Mouse (Mus musculus) adipocyte (in vitro differentiated cells): ENCODE results near the gene Rhof.
A peak's percentile ranks its signal among the peaks of the same experiment; 100 is the strongest.
"Not testable (repeated sequence)": the region's sequence is repeated elsewhere in the genome, so short reads cannot be mapped to it uniquely, and the experiment has no call there.

Experiments
- DNase-seq: peaks from one replicate; pipeline ENCODE4 v3.0.0-alpha.2; 2016; ENCODE audit warnings: low spot score

Rhof gene

DNA sequence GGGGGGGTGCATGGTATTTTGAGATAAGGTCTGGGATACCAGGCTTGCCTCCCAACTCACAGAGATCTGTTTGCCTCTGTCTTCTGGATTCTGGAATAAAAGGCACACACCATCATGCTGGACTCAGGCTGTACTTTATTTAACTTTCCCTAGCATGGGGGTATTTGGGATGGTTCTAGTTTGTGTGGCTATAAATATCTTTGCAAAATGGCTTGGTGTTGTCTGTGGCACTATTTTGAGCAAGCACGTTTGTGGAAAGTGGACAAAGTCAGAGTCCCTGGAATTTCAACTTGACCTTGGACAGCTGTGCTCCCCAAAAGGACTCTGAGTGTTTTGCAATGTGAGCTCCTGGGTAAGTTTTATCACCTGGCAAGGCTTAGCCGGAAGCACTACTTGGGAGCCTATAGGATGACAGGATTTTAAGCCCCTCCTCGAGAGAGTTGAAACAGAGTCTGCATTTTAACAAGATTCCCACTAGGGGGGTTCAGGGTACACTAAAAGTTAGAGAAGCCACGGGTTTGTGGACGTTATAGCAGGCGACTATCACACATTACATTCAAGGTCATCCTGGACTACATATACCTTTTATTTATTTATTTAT lies 65.0 kb downstream of the Rhof start:
- peak; percentile 69 for DNase-seq

DNA sequence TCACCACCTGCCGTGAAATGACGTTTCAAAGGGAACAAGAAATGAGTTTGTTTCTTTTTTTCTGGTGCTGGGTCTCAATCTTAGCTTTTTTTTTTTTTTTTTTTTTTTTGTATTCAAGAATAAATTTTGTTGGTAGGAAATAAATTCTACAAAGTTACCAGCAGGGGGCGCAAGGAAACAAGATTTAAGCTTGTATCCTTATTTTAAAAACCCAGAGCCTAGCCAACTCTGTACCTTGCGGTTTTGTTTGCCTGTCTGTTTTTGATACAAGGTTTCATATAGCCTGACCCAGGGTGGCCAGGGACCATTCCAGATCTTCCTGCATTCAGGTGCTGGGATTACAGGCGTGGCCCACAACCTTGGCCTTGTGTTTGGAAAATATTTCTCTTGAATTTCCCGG lies 68.3 kb downstream of the Rhof start:
- DNase-seq: peak; percentile 95

DNA sequence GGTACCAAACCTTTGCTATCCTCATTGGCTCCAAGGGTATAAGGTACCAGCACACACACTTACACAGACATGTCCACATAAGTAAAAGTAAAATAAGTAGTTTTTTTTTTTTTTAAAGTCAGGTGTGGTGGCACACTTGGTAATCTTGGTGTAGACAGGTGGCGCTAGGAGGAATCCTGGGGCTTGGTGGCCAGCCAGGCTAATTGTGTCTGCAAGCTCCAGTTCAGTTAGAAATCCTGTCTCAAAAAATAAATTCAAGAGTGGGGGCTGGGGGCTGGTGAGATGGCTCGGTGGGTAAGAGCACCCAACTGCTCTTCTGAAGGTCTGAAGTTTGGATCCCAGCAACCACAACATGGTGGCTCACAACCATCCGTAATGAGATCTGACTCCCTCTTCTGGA lies 69.4 kb downstream of the Rhof start:
- no peak for DNase-seq

DNA sequence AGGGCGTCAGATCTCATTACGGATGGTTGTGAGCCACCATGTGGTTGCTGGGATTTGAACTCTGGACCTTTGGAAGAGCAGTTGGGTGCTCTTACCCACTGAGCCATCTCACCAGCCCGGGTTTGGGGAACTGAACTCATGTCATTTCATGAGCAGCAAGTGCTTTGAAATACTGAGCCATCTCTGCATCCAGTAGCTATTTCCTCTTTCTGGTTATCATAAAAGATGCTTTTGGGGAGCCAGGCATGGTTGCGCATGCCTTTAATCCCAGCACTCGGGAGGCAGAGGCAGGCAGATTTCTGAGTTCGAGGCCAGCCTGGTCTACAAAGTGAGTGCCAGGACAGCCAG lies 71.1 kb downstream of the Rhof start:
- DNase-seq: not testable (repeated sequence)

DNA sequence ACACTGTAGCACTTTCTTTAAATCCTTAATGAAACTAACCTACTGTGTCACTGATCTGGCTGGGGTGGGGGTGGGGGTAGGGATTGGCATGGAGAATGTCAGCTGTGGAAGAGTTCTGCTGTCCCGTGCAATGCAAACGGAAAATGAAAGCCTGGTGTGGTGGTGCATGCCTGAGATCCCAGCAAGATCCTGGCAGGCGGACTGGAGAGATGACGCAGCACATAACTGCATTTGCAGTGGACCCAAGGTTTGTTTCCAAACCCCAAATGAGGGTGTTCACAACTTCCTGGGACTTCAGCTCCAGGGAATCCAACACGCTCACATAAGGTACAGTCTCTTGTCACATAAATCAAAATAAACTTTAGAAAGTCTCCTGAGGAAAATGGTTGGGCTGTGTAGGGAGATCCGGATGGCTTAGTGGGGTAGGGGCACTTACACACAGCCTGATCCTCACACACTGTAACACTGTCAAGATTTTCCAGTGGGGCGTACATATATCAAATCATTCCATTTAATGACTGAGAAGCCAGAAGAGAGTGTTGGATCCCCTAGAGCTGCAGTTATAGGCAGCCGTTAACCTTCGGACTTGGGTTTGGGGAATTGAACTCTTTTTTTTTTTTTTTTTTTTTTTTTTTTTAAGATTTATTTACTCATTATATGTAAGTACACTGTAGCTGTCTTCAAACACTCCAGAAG lies 71.6 kb downstream of the Rhof start:
- DNase-seq: no peak

DNA sequence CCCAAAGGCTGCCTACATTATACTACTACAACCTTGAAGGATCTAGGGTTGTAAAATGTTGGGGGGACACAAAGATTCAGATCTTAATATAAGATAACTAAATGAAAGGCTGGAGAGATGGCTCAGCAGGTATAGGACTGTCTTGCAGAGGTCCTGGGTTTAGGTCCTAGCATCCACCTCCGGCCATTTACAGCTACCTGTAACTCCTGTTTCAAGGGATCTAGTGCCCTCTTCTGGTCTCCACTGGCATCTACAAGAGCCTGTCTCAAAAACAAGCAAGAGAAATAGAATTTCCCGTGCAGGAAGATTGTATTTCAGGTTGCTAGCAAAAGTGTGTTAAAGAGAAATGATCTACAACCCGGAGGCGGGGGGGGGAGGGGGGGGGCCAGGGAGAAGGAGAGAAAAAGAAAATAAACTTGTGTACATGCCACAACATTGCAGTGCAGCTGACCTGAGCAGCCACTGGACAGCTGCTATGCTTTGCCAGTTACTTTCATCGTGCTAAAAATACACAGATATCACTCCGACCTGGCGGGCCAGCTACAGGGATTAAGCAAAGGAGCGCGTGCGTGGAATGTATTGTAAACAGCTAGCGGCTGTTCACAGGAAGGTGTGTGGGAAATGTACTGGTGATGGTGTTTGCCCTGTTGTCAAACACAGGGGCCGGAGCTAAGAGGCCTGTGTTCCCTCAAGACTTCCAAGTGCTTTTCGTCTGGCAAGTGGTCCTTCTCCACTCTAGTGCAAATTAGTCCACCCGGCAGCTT lies 72.6 kb downstream of the Rhof start:
- DNase-seq: peak; percentile 71

DNA sequence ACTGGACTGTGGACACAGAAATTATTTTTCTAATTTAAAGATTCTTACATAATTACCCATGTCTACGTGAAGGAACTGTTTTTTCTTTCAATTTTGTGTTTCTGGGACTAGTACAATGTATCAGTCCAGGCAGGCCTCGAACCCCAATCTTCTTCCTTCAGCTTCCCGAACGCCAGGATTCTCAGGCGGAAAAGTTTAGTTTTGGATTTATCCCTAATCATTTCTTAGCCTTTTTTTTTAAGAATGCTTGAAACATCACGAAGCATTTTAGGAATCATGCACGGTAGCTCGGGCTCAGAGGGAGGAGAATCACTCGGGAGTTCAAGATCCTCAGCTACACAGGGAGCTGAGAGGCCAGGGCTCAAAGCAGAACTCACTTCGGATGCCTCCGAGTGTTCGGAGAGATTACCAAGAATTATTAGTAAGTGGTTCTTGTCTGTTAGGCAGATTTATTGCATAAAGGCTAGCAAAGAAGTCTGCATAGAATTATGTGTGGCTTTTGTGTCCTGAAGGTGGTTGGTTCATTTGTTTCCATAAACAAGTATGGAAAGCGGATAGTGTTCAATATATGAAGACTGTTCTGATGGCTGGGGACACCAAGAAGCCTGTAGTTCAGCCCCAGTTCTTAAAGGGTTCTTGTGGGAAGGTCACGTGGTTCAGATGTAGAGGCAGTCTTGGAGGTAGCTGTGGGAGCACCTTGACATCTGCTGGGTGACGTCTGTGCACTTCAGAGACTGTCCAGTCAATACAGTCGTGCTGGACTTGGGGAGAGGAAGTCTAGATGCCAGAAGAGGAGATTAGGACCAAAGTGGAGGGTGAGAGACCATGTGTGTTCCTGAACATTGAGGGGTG lies 74.0 kb downstream of the Rhof start:
- DNase-seq: no peak

DNA sequence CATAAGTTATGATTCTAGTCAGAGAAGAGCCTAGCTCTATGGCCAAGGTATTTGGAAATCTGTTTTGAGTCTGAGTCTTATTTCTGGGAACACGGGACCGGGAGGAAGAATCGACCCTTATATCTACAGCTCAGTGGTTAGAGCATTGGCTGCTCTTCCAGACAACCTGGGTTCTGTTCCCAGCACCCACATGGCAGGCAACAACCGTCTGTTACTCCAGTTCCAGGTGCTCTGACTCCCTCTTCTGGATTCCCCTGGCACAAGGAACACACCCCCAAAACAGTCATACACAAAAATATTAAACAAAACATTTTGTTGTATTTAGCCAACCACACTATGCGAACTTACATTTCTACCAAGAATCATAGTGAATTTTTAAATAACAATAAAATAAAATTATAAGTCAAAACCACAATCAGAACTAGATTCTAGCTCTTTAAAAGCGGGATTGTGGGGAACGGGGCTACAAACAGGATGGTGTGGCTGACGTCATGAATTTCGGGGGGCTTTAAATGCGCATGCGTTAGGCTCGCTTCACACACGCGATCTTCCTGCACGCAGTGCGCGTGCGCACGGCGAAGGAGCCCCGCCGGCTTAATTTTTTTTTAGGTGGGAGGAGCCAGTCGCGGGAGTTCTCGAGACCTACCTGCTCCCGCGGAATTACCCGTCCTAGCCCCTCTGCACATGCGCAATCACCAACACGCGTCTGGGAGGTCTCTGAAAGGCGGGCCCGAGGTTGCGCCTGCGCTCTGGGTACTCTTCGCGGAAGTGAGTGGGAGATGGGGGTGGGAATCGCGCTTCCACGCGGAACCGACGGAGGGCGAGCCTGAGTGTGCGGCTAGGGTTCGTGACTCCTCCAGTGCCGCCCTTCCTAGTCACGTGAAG lies 74.9 kb downstream of the Rhof start:
- peak; percentile 100 for DNase-seq
